Mouse (Mus musculus): ENCODE measurements around the gene 1110004F10Rik. TPM values are rescaled to one million over a fixed set of nuclear protein-coding genes. Genes with fewer than 3 reads are reported as not detected.
A peak's percentile ranks its signal among the peaks of the same experiment; 100 is the strongest.
"Not testable (repeated sequence)": the region's sequence is repeated elsewhere in the genome, so short reads cannot be mapped to it uniquely, and the experiment has no call there.

Gene 1110004F10Rik
- polyA plus RNA-seq, 1 experiment = 122 TPM

DNA sequence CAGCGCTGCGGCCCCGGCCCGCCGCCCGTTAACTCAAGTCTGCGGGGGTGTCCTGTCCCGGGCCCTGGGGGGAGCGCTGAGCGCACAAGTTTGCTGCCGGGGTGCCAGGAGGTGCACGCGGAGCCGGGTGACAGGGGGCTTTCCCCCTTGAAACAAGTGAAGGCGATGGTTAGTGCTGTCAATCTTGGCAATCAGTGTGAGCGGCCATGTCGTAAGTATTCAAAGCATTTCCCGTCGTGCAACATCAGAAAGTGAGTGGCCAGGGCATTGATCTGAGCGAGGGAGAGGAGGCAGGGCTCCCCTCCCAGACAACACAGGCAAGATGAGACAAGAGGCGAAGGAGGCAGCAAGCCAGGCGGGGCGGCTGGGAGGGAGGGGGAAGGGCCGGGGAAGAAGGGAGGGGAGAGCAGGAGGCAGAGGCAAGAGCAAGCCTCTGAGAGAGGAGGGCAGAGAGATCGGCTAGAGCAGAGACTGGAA lies 4.9 kb upstream of the 1110004F10Rik start:
- H3K4me3 ChIP-seq (ENCODE audit: insufficient read depth, low read length) = peak overlapping the region; percentile 41
- no peaks in the 10 kb centered on the region for H3K4me1 ChIP-seq (ENCODE audit: control insufficient read depth, insufficient read depth, low read length)
- 0 out of 2 replicates have a peak, but pooled peaks have one; percentile 7 for TF ChIP-seq POLR2A (IDR thresholded peaks at IDR 0.05; ENCODE audit: extremely low read depth, insufficient read depth, low read length)
- no peak for TF ChIP-seq CTCF (IDR thresholded peaks at IDR 0.05; ENCODE audit: extremely low read depth, insufficient read depth, low read length)
- 0 out of 2 replicates have a peak overlapping the region, but pooled peaks have one; percentile 57 for H3K27ac ChIP-seq (ENCODE audit: insufficient read depth, low read length)

- TF ChIP-seq POLR2A (IDR thresholded peaks at IDR 0.05; ENCODE audit: extremely low read depth, insufficient read depth, low read length) (no peak), CTCF (IDR thresholded peaks at IDR 0.05; ENCODE audit: extremely low read depth, insufficient read depth, low read length) (no peak)
- H3K4me3 ChIP-seq (ENCODE audit: insufficient read depth, low read length) = no peak overlapping the region
Measured at GRCm38 (mm10) chr7:116035504-116035903, 3.7 kb upstream of the 1110004F10Rik start.

DNA sequence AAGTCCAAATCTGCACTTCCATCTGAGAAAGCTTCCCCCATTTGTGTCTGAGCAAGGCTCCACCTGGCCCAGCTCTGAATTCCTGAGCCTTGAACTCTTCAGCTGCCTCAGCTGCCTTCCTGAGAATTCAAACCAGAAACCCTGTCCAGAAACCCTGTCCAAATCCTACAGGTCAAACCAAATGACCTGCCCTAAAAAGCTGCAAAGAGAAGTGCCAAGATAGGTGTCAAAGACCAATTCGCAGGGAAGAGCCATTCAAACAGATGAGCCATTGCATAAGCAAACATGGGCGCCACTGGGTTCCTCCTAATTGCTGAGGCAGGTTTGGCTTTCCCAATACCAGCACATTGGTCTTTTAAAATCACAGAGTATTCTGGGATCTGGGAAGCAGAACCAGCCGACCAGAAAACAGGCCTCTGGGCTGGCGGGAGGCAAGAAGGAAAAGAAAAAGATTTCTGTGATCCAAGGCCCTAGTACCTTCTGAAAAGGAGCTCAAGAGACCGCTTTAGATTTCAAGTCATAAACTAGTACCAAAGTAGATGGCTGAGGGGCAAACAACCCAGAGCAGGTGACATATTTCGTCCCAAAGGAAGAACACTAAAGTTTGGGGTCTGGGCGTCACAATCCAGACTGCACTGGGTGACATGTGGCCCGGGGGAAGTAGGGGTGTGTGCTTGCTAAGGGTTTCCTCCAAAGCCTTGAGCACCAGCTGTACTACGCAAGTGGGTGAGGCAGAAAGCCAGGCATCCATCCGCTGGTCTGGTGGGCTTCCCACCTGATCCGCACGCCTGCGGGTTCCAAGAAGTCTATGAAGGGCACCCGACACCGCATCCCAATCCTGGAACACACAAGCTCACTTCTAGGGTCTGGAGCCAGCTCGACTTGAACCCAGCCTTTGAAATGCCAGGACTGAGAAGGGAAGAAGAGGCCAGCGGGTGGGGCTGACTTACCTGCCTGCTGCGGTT lies 2.3 kb upstream of the 1110004F10Rik start:
- Histone ChIP-seq H3K4me3 (ENCODE audit: insufficient read depth, low read length) (no peak overlapping the region; the same call in 1 of the 2 replicates), H3K27ac (ENCODE audit: insufficient read depth, low read length) (no peak overlapping the region), H3K4me1 (ENCODE audit: control insufficient read depth, insufficient read depth, low read length) (no peaks in the 10 kb centered on the region)
- TF ChIP-seq POLR2A (IDR thresholded peaks at IDR 0.05; ENCODE audit: extremely low read depth, insufficient read depth, low read length) = no peak
- TF ChIP-seq CTCF (IDR thresholded peaks at IDR 0.05; ENCODE audit: extremely low read depth, insufficient read depth, low read length) = no peak

More at GRCm38 (mm10) chr7:116035504-116035903, 3.7 kb upstream of the 1110004F10Rik start:
- no peak overlapping the region for H3K27ac ChIP-seq (ENCODE audit: insufficient read depth, low read length)
- no peaks in the 10 kb centered on the region for H3K4me1 ChIP-seq (ENCODE audit: control insufficient read depth, insufficient read depth, low read length)

DNA sequence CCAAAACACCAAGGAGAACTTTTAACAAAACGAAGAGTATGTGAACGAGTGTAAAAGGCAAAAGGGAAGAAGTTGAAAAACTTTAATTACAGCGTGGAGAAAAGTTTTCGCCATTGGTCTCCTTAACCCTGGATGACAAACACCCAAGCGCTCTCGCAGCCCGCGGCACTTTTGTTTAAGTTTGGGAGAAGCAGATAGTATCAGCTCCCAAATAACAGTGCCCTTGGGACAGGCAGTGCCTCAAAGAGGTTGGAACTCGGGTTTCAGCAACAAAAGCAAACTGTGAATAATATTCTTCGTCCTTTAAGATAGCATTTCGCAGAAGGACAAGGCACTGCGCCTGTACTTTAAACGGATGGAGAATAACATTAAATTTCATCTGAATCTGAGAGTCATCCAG lies 1.2 kb upstream of the 1110004F10Rik start:
- TF ChIP-seq CTCF (IDR thresholded peaks at IDR 0.05; ENCODE audit: extremely low read depth, insufficient read depth, low read length) (no peak), POLR2A (IDR thresholded peaks at IDR 0.05; ENCODE audit: extremely low read depth, insufficient read depth, low read length) (no peak)
- no peak overlapping the region for H3K27ac ChIP-seq (ENCODE audit: insufficient read depth, low read length)
- H3K4me3 ChIP-seq (ENCODE audit: insufficient read depth, low read length) = peak overlapping the region; percentile 13
- H3K4me1 ChIP-seq (ENCODE audit: control insufficient read depth, insufficient read depth, low read length) = no peaks in the 10 kb centered on the region

GRCm38 (mm10) chr7:116038511-116038910 lies 686 bp upstream of the 1110004F10Rik start, which contains the start of gene Sox6:
TSS of gene Sox6 (minus strand) at chr7:116038796.
- no peak for TF ChIP-seq POLR2A (IDR thresholded peaks at IDR 0.05; ENCODE audit: extremely low read depth, insufficient read depth, low read length)
- no peak for TF ChIP-seq CTCF (IDR thresholded peaks at IDR 0.05; ENCODE audit: extremely low read depth, insufficient read depth, low read length)
- no peaks in the 10 kb centered on the region for H3K4me1 ChIP-seq (ENCODE audit: control insufficient read depth, insufficient read depth, low read length)
- peak within 1 kb of the TSS; percentile 42 for H3K4me3 ChIP-seq (ENCODE audit: insufficient read depth, low read length)
- H3K27ac ChIP-seq (ENCODE audit: insufficient read depth, low read length) = no peak within 1 kb of the TSS

DNA sequence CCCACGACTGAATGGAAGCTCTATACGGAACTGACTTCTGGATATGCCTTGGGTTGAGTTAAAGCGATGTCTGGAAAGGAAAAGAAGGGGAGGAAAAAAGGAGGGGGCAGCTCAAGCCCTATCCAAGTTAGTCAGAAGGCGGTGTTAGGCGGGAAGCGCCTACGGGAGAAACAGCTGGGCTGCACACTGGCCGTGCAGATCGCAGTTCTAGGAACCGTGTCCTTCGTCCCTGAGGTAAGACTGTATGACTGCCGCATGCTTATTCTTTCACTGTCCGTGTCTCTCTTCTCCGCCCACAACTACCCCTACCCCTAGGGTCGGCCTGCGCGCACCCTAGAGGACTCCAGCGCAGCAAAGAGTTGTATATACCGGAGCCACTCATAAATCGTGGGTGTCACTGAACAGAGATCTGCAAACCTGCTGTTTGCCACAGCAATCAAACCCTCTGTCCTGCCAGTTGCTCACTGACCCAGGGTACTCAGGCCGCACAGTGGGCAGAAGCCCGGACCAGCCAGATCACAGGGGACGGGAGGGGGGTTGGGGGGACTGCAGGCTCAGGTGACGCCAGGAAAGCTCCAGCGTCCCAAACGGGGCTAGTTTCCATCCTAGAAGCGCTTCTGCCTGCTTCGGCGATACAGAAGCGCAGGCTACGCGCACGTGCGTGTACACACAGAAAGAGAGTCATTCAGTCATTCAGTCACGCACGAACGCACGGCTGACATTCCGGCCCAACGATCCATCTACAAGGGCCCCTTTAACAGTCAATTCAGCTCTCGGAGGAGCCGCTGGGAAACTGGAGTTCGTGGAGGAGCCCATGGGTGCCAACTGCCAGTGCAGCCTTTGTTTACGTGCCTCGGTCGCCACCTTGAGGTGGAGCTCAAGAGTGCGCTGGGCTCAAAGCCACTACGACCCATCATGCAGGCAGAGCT lies 605 bp downstream of the 1110004F10Rik start:
- no peak for TF ChIP-seq POLR2A (IDR thresholded peaks at IDR 0.05; ENCODE audit: extremely low read depth, insufficient read depth, low read length)
- TF ChIP-seq CTCF (IDR thresholded peaks at IDR 0.05; ENCODE audit: extremely low read depth, insufficient read depth, low read length) = peak; percentile 90
- peak overlapping the region; percentile 42 for H3K4me3 ChIP-seq (ENCODE audit: insufficient read depth, low read length)
- no peak overlapping the region for H3K27ac ChIP-seq (ENCODE audit: insufficient read depth, low read length)
- H3K4me1 ChIP-seq (ENCODE audit: control insufficient read depth, insufficient read depth, low read length) = no peaks in the 10 kb centered on the region

DNA sequence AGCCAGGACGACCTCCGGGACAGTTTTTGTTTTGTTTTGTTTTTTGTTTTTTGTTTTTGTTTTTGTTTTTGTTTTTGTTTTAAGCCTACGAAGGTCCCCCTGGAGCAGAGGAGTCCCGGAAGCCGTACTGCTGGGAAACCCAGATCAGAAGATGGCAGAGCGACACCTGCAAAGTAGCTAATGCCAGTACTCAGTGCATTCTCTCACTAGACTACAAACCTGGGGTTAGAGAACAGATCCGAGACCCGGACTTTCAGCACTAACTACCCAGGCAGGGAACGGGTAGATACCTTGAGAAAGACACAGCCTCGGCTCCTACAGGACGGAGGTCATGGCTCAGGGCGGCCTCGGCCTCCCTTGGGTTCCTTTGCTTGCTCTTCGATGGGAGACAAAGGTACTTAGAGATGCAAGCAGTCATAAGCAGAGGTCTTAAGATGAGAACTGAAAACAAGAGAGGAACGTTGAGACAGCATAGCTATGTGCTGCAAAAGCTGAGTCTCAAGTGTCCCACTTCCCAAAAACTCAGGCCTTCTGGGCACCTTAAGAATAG lies 1.3 kb downstream of the 1110004F10Rik start:
- no peaks in the 10 kb centered on the region for H3K4me1 ChIP-seq (ENCODE audit: control insufficient read depth, insufficient read depth, low read length)
- peak overlapping the region; percentile 42; the same call in 1 of the 2 replicates for H3K4me3 ChIP-seq (ENCODE audit: insufficient read depth, low read length)
- no peak for TF ChIP-seq CTCF (IDR thresholded peaks at IDR 0.05; ENCODE audit: extremely low read depth, insufficient read depth, low read length)
- no peak for TF ChIP-seq POLR2A (IDR thresholded peaks at IDR 0.05; ENCODE audit: extremely low read depth, insufficient read depth, low read length)
- H3K27ac ChIP-seq (ENCODE audit: insufficient read depth, low read length) = no peak overlapping the region

GRCm38 (mm10) chr7:116060739-116061138 lies 21.5 kb downstream of the 1110004F10Rik start:
- no peak for TF ChIP-seq POLR2A (IDR thresholded peaks at IDR 0.05; ENCODE audit: extremely low read depth, insufficient read depth, low read length)
- TF ChIP-seq CTCF (IDR thresholded peaks at IDR 0.05; ENCODE audit: extremely low read depth, insufficient read depth, low read length) = peak; percentile 14; the same call in 1 of the 2 replicates
- Histone ChIP-seq H3K4me1 (ENCODE audit: control insufficient read depth, insufficient read depth, low read length) (no peaks in the 10 kb centered on the region), H3K27ac (ENCODE audit: insufficient read depth, low read length) (no peak overlapping the region), H3K4me3 (ENCODE audit: insufficient read depth, low read length) (no peak overlapping the region)

DNA sequence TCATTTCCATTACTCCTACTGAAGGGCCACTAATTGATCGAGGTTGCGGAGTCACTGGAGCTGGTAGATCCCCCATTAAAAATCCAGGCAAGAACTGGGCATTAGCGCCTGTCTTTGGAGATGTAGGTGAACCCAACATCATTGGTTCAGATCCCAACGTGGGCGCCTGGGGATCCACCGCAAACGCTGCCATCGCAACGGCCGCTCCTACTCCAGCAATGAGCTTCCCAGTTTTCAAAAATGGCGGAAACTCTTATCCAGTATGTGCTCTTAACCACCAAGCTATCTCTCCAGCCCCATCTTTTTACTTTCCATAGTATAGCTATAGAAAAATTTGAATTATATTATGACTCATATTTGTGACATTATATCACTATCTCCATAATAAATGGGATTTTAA lies 45.2 kb downstream of the 1110004F10Rik start, which contains the start of gene Gm4353:
Gene Gm4353 (minus strand): TSS at position 270 of the 400 bp plus-strand sequence.
- not testable (repeated sequence) for H3K4me1 ChIP-seq (ENCODE audit: control insufficient read depth, insufficient read depth, low read length); H3K4me3 ChIP-seq (ENCODE audit: insufficient read depth, low read length); H3K27ac ChIP-seq (ENCODE audit: insufficient read depth, low read length)
